Mouse (Mus musculus) frontal cortex, adult (tissue): ENCODE results near the gene Zfp988.
"Not testable (repeated sequence)": the region's sequence is repeated elsewhere in the genome, so short reads cannot be mapped to it uniquely, and the experiment has no call there.

ENCODE experiments used
- ATAC-seq: cut with Nextera tagmentation; 2 replicates; pipeline ENCODE4 v1.9.2; 2017; ENCODE audit warnings: mild to moderate bottlenecking, moderate library complexity, mixed read lengths; ENCODE audit not compliant: low TSS enrichment

Zfp988 gene

DNA sequence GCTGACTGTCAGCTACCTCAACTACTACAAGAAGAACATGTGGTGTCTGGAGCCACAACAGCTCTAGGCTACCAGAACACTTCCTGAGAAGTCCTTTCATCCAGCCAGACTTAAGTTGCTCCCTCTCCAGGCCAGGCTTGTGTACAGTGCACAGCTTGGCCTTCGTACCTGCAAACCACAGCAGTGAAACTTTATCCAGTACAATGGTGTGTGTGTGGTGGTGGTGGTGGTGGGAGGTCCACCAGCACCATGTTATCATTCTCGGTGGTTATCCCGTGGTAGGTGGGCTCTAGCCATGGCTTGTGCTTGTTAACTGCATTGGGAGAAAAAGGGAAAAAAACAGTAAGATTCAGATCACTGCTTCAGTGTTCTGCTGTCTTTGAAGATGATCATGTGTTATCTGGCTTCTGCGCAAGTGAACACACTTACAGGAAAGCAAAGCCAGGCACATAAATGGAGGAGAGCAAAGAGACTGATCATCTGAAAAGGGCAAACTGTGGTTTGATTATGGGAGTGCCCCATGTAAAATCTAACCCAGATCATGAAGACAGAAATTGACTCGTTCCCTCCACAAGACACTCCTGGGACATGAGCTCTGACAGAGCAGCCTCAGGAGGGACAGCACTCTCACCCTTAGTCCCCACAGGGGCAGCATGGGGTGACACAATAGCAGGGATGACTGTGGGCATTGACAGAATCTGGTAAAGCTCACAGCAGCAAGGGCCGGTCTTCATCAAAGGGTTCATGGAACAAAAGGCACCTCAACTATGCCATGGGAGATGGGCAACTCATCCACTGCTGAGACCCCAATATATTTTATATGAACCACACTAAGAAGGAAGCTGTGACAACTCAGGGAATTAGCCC, 37.8 kb downstream of the Zfp988 start:
- not testable (repeated sequence) for ATAC-seq

- ATAC-seq = not testable (repeated sequence)
Measured at GRCm38 (mm10) chr4:147345061-147345554, 39.6 kb downstream of the Zfp988 start.

DNA sequence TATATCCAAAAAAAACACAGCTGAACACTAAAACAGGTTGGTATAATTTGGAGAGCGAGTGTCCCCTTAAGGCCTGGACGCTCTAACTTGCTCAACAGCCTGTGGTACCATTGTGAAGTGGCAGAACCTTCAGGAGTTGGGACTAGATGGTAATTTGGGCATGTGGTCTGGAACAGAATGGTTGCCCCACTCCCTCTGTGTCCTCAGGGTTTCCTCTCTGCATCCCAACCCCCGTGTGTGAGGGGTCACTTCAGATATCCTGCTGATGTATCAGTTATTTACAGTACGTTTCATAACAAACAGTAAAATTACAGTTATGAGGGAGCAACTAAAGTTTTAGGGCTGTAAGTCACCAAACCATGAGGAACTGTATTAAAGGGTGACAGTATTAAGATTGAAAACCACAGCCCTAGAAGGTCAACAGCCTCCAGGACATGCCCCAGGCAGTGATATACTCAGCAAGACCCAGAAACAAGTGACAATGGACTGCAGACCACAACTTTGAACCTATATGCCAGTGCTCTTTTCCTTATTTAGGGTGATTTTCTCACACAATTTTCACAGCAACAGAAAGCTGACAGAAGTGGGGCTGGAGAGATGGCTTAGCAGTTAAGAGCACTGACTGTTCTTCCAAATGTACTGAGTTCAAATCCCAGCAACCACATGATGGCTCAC, 41.0 kb downstream of the Zfp988 start:
- ATAC-seq = not testable (repeated sequence)

DNA sequence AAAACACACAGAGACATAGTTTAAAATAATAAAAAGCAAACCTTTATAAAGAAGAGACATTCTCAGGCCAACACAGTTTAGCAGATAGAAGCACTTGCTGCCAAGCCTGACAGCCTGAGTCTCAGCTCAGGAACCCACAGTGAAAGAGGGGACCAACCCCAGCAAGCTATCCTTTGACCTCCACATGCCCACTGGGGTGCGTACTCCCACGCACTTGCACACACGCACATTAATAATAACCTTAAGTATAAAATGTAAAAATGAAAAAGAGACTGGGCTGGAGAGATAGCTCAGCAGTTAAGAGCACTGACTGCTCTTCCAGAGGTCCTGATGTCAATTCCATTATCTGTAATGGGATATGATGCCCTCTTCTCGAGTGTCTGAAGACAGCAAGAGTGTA, 41.8 kb downstream of the Zfp988 start:
- ATAC-seq = not testable (repeated sequence)

GRCm38 (mm10) chr4:147347880-147348279, 42.4 kb downstream of the Zfp988 start:
- ATAC-seq = not testable (repeated sequence)

- ATAC-seq = not testable (repeated sequence)
Measured at GRCm38 (mm10) chr4:147348401-147348800, 42.9 kb downstream of the Zfp988 start.

DNA sequence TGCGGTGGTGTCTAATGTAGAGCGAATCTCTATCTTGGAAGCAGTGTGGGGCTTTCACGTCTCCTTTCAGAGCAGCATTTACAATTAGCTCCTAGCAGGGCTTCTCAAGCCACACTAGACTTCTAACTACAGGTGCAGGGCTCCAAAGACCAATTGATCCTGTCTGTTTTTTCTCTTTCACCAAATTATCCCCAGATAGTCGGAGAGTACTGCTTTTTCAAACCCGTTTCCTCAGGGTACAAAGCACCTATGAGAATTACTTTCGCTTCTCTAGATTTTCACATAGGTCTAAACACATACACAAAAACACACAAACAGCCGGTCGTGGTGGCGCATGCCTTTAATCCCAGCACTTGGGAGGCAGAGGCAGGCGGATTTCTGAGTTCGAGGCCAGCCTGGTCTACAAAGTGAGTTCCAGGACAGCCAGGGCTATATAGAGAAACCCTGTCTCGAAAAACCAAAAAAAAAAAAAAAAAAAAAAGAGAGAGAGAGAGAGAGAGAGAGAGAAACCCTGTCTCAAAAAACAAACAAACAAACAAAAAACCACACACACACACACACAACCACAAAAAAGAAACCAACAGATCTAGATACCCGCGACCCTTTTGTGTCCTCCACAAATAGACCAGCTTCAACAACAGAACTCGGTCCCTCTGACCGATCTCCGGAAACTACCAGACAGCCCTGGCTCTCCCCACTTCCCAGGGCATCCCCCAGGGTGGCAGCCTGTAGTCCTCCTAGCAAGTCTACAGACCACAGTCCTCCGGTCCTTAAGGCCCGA, 43.6 kb downstream of the Zfp988 start:
- not testable (repeated sequence) for ATAC-seq

- not testable (repeated sequence) for ATAC-seq
Measured at GRCm38 (mm10) chr4:147349687-147350415, 44.4 kb downstream of the Zfp988 start.

- ATAC-seq = not testable (repeated sequence)
Measured at GRCm38 (mm10) chr4:147350541-147350940, 45.1 kb downstream of the Zfp988 start.

- ATAC-seq = not testable (repeated sequence)
Measured at GRCm38 (mm10) chr4:147351376-147351980, 46.0 kb downstream of the Zfp988 start.

GRCm38 (mm10) chr4:147353626-147354025, 48.2 kb downstream of the Zfp988 start:
- not testable (repeated sequence) for ATAC-seq

- ATAC-seq = not testable (repeated sequence)
Measured at GRCm38 (mm10) chr4:147356042-147356441, 50.6 kb downstream of the Zfp988 start.

- ATAC-seq = not testable (repeated sequence)
Measured at GRCm38 (mm10) chr4:147357195-147357594, 51.7 kb downstream of the Zfp988 start.

GRCm38 (mm10) chr4:147361003-147361402, 55.5 kb downstream of the Zfp988 start, which contains the start of gene Zfp978:
Zfp978 (plus strand) TSS chr4:147361303.
- ATAC-seq = not testable (repeated sequence)

DNA sequence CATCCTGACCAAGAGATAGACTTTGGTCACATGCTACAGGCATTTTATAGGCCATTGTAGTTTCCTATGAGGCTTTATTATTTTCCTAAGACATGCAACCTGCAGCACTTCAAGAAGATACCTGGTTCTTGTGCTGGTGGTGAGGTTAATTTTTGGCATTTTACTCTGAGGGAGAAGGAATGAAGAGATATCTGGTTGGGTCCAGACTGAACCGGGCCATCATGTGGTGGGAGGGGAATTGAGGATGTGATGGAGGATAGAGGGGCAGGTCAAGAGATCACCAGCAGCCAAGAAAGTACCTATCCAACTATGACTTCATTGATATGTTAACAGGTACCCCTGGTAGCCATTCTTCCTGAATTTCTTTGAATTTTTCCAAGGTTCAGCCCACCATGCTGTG, 56.4 kb downstream of the Zfp988 start:
- not testable (repeated sequence) for ATAC-seq

- ATAC-seq = not testable (repeated sequence)
Measured at GRCm38 (mm10) chr4:147369564-147369963, 64.1 kb downstream of the Zfp988 start.

DNA sequence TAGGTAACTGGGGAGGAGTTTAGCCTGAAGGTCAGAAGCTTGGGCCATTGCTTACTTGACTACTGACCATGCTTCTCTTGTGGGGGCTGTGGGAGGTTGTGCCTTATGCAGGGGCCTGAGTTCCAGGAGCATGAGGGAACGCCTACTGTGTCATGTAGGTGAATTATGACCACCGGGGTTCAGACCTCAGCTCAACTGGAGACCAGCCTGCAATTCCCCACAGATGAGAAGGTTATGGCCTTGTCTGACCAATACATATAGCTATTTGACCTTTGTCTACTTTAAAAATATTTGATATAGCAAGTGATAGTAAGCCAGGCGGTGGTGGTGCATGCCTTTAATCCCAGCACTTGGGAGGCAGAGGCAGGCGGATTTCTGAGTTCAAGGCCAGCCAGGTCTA, 77.7 kb downstream of the Zfp988 start:
- ATAC-seq = not testable (repeated sequence)
